Comparison of ENCODE assay signal across 11 mouse cellular contexts in the genomic region with DNA sequence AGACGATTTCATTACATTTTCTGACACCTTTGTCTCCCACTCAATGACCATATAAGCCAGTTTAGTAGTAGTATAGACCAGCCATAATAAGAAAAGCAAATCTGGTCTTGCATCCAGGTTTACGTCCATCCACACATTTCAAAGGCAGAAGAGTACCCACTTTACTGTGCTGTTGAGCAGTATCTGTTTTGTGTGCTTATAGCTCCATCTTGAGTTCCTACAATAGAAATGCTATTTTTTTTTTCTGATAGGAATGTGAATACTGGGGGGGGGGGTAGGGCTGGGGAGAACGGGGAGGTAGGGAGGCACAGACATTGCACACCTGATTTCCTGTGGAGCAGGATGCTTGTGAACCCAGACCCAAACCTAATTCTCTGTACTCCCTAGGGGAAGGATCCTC. TPM values are rescaled to one million over a fixed set of nuclear protein-coding genes. Genes with fewer than 3 reads are reported as not detected.
A peak's percentile ranks its signal among the peaks of the same experiment; 100 is the strongest.
DNase-seq lines count a peak whose midpoint lies in the region; ATAC-seq lines count a peak whose summit lies in the region.
"Had no signal": no experiment of that assay in that cellular context is flagged by ENCODE, and none has a peak within 500 bp of the region (broad histone marks: within the 10 kb centered on the region; RNA-seq: fewer than 3 reads in every experiment).

No protein-coding gene starts in this region.

- H3K4me3 ChIP-seq in limb, embryonic 13.5 days, result peak overlapping the region; percentile 84; the same call in 1 of the 2 replicates
- no peak overlapping the region for H3K4me3 ChIP-seq in limb, embryonic 10.5 days
- peak overlapping the region; percentile 26 for H3K4me3 ChIP-seq in hindbrain, embryonic 12.5 days
- peak overlapping the region; percentile 90 for H3K4me3 ChIP-seq in neural tube, embryonic 15.5 days (replicated peaks)

- H3K9ac ChIP-seq in limb, embryonic 13.5 days, result no peak overlapping the region
- peak overlapping the region; percentile 45; the same call in 1 of the 2 replicates for H3K9ac ChIP-seq in hindbrain, embryonic 12.5 days
- peak overlapping the region; percentile 98 for H3K9ac ChIP-seq in neural tube, embryonic 15.5 days (replicated peaks)
- H3K9ac ChIP-seq: embryonic facial prominence, embryonic 15.5 days; heart, embryonic 15.5 days had no signal

- peaks cover 10% of the 10 kb centered on the region for H3K27me3 ChIP-seq in limb, embryonic 13.5 days
- peaks cover 29% of the 10 kb centered on the region for H3K27me3 ChIP-seq in limb, embryonic 10.5 days (ENCODE audit: low read depth, poor library complexity, severe bottlenecking)
- peaks cover 6% of the 10 kb centered on the region for H3K27me3 ChIP-seq in hindbrain, embryonic 12.5 days
- no peaks in the 10 kb centered on the region for H3K27me3 ChIP-seq in neural tube, embryonic 15.5 days (replicated peaks)

- peaks cover 6% of the 10 kb centered on the region; the same call in 1 of the 2 replicates for H3K36me3 ChIP-seq in limb, embryonic 13.5 days
- H3K36me3 ChIP-seq in limb, embryonic 10.5 days, result no peaks in the 10 kb centered on the region
- H3K36me3 ChIP-seq in hindbrain, embryonic 12.5 days, result no peaks in the 10 kb centered on the region
- no peaks in the 10 kb centered on the region for H3K36me3 ChIP-seq in neural tube, embryonic 15.5 days
- H3K36me3 ChIP-seq: embryonic facial prominence, embryonic 15.5 days; heart, embryonic 15.5 days had no signal

- 19% methylated on average over 3 of the region's 3 CpGs for WGBS in limb, embryonic 13.5 days
- WGBS in limb, embryonic 10.5 days, result 39% methylated on average over 3 of the region's 3 CpGs
- 19% methylated on average over 3 of the region's 3 CpGs for WGBS in hindbrain, embryonic 12.5 days
- 21% methylated on average over 3 of the region's 3 CpGs for WGBS in neural tube, embryonic 15.5 days

- no peak for DNase-seq in limb, embryonic 10.5 days (ENCODE audit: low spot score)
- peak; percentile 73 for DNase-seq in NIH3T3 (ENCODE audit: low read depth)
- no peak for DNase-seq in adrenal gland, postnatal 4 days (ENCODE audit: low spot score in 2 of 2)
- DNase-seq in ovary, postnatal 36 days (ENCODE audit: low spot score), result no peak
- no peak for DNase-seq in adrenal gland, adult 2 months

- no peak overlapping the region for H3K27ac ChIP-seq in limb, embryonic 13.5 days
- no peak overlapping the region for H3K27ac ChIP-seq in limb, embryonic 10.5 days
- H3K27ac ChIP-seq in hindbrain, embryonic 12.5 days, result no peak overlapping the region
- H3K27ac ChIP-seq in neural tube, embryonic 15.5 days (replicated peaks), result peak overlapping the region; percentile 97; the same call in 1 of the 2 replicates
- H3K27ac ChIP-seq: embryonic facial prominence, embryonic 15.5 days; heart, embryonic 15.5 days had no signal

- peaks cover 45% of the 10 kb centered on the region for H3K4me1 ChIP-seq in limb, embryonic 13.5 days
- H3K4me1 ChIP-seq in limb, embryonic 10.5 days, result peaks cover 48% of the 10 kb centered on the region
- H3K4me1 ChIP-seq in hindbrain, embryonic 12.5 days, result peaks cover 45% of the 10 kb centered on the region
- peaks cover 61% of the 10 kb centered on the region for H3K4me1 ChIP-seq in neural tube, embryonic 15.5 days

- no peak for ATAC-seq in limb, embryonic 13.5 days (ENCODE audit: low FRiP score, low read depth)
- no peak for ATAC-seq in hindbrain, embryonic 12.5 days (ENCODE audit: low FRiP score)
- no peak for ATAC-seq in neural tube, embryonic 15.5 days (ENCODE audit: low FRiP score)

- H3K9me3 ChIP-seq in limb, embryonic 13.5 days, result no peaks in the 10 kb centered on the region
- H3K9me3 ChIP-seq in limb, embryonic 10.5 days (replicated peaks), result no peaks in the 10 kb centered on the region
- no peaks in the 10 kb centered on the region for H3K9me3 ChIP-seq in hindbrain, embryonic 12.5 days (replicated peaks)
- no peaks in the 10 kb centered on the region for H3K9me3 ChIP-seq in neural tube, embryonic 15.5 days (replicated peaks)
- H3K9me3 ChIP-seq: embryonic facial prominence, embryonic 15.5 days; heart, embryonic 15.5 days had no signal

- H3K4me2 ChIP-seq in limb, embryonic 13.5 days (replicated peaks), result 0 out of 2 replicates have a peak overlapping the region, but pooled peaks have one; percentile 14
- H3K4me2 ChIP-seq in hindbrain, embryonic 12.5 days (replicated peaks), result peak overlapping the region; percentile 69
- H3K4me2 ChIP-seq in neural tube, embryonic 15.5 days, result peak overlapping the region; percentile 84

RNA-seq across cellular contexts. Expression of a gene that starts 2.2 kb away (rescaled TPM):
- polyA plus RNA-seq in limb, embryonic 13.5 days (2015; fragmentation: Nextera tagmentation; extraction: Ambion mirVana), result 13.3 and 15.2 TPM in 2 replicates
- polyA plus RNA-seq in limb, embryonic 10.5 days (2016; fragmentation: Nextera tagmentation; extraction: Ambion mirVana), result 6.6 and 9.0 TPM in 2 replicates
- polyA plus RNA-seq in hindbrain, embryonic 12.5 days (2016; fragmentation: Nextera tagmentation; extraction: Ambion mirVana), result 41.8 and 42.1 TPM in 2 replicates
- 77.9 and 90.1 TPM in 2 replicates for polyA plus RNA-seq in neural tube, embryonic 15.5 days (2015; fragmentation: Nextera tagmentation; extraction: Ambion mirVana)
- 10 to 100 TPM; 68.2 TPM for total RNA-seq in adrenal gland, postnatal 4 days (2021)
- total RNA-seq in adrenal gland, adult 2 months (2021), result 10 to 100 TPM; 22.5 to 25.7 TPM
- polyA plus RNA-seq in adrenal gland, adult 2 months (2012; rRNA removed), result 28.3 and 29.1 TPM in 2 replicates

RNA-seq across cellular contexts. Expression of a gene that starts 24.8 kb away (rescaled TPM):
- 0.18 and 0.22 TPM in 2 replicates for polyA plus RNA-seq in limb, embryonic 13.5 days (2015; fragmentation: Nextera tagmentation; extraction: Ambion mirVana)
- polyA plus RNA-seq in limb, embryonic 10.5 days (2016; fragmentation: Nextera tagmentation; extraction: Ambion mirVana), result 0.08 and 0.20 TPM in 2 replicates
- polyA plus RNA-seq in hindbrain, embryonic 12.5 days (2016; fragmentation: Nextera tagmentation; extraction: Ambion mirVana), result 0.85 and 1.3 TPM in 2 replicates
- polyA plus RNA-seq in neural tube, embryonic 15.5 days (2015; fragmentation: Nextera tagmentation; extraction: Ambion mirVana), result 1.5 and 2.0 TPM in 2 replicates
- not detected for total RNA-seq in adrenal gland, postnatal 4 days (2021)
- total RNA-seq in adrenal gland, adult 2 months (2021), result not detected
- not detected in 2 replicates for polyA plus RNA-seq in adrenal gland, adult 2 months (2012; rRNA removed)
- polyA plus RNA-seq: embryonic facial prominence, embryonic 15.5 days; heart, embryonic 15.5 days had no signal

RNA-seq across cellular contexts. Expression of a gene that starts 40.3 kb away (rescaled TPM):
- polyA plus RNA-seq in limb, embryonic 13.5 days (2015; fragmentation: Nextera tagmentation; extraction: Ambion mirVana), result 0.09 TPM in 1 of 2 replicates, not detected in the other
- 0.06 TPM in 1 of 2 replicates, not detected in the other for polyA plus RNA-seq in limb, embryonic 10.5 days (2016; fragmentation: Nextera tagmentation; extraction: Ambion mirVana)
- 0.18 TPM in 1 of 2 replicates, not detected in the other for polyA plus RNA-seq in hindbrain, embryonic 12.5 days (2016; fragmentation: Nextera tagmentation; extraction: Ambion mirVana)
- 0.06 TPM in 1 of 2 replicates, not detected in the other for polyA plus RNA-seq in neural tube, embryonic 15.5 days (2015; fragmentation: Nextera tagmentation; extraction: Ambion mirVana)
- total RNA-seq in adrenal gland, postnatal 4 days (2021), result under 1 TPM in 1 of 2 experiments, not detected in 1; 0.14 TPM
- total RNA-seq in adrenal gland, adult 2 months (2021), result not detected
- not detected in 2 replicates for polyA plus RNA-seq in adrenal gland, adult 2 months (2012; rRNA removed)
- polyA plus RNA-seq: heart, embryonic 15.5 days had no signal

RNA-seq across cellular contexts. Expression of a gene that starts 47.0 kb away (rescaled TPM):
- 136 and 138 TPM in 2 replicates for polyA plus RNA-seq in limb, embryonic 13.5 days (2015; fragmentation: Nextera tagmentation; extraction: Ambion mirVana)
- 69.9 and 92.6 TPM in 2 replicates for polyA plus RNA-seq in limb, embryonic 10.5 days (2016; fragmentation: Nextera tagmentation; extraction: Ambion mirVana)
- 208 and 223 TPM in 2 replicates for polyA plus RNA-seq in hindbrain, embryonic 12.5 days (2016; fragmentation: Nextera tagmentation; extraction: Ambion mirVana)
- 200 and 252 TPM in 2 replicates for polyA plus RNA-seq in neural tube, embryonic 15.5 days (2015; fragmentation: Nextera tagmentation; extraction: Ambion mirVana)
- 10 to 100 TPM; 12.7 to 18.0 TPM for total RNA-seq in adrenal gland, postnatal 4 days (2021)
- total RNA-seq in adrenal gland, adult 2 months (2021), result 1 to 10 TPM; 2.0 to 2.1 TPM
- 0.70 and 0.98 TPM in 2 replicates for polyA plus RNA-seq in adrenal gland, adult 2 months (2012; rRNA removed)

RNA-seq across cellular contexts. Expression of a gene that starts 50.1 kb away (rescaled TPM):
- polyA plus RNA-seq in limb, embryonic 13.5 days (2015; fragmentation: Nextera tagmentation; extraction: Ambion mirVana), result not detected in 2 replicates
- polyA plus RNA-seq in limb, embryonic 10.5 days (2016; fragmentation: Nextera tagmentation; extraction: Ambion mirVana), result 0.05 TPM in 1 of 2 replicates, not detected in the other
- polyA plus RNA-seq in hindbrain, embryonic 12.5 days (2016; fragmentation: Nextera tagmentation; extraction: Ambion mirVana), result 0.05 TPM in 1 of 2 replicates, not detected in the other
- not detected in 2 replicates for polyA plus RNA-seq in neural tube, embryonic 15.5 days (2015; fragmentation: Nextera tagmentation; extraction: Ambion mirVana)
- not detected for total RNA-seq in adrenal gland, postnatal 4 days (2021)
- total RNA-seq in adrenal gland, adult 2 months (2021), result not detected
- not detected in 2 replicates for polyA plus RNA-seq in adrenal gland, adult 2 months (2012; rRNA removed)
- total RNA-seq: layer of hippocampus, postnatal 25 days had no signal
- polyA plus RNA-seq: embryonic facial prominence, embryonic 15.5 days; heart, embryonic 15.5 days had no signal

Comparison
In these comparisons a context has a peak if more than half of its experiments do, and no peak if none do; other contexts are left out.
1. H3K4me2 ChIP-seq: peak in every context shown above with its lines; median percentile 84 in neural tube, embryonic 15.5 days; 69 in hindbrain, embryonic 12.5 days; 14 in limb, embryonic 13.5 days.